Mouse (Mus musculus) retina, embryonic 14.5 days (tissue): ENCODE data around the gene Olfr1055.
"Not testable (repeated sequence)": the region's sequence is repeated elsewhere in the genome, so short reads cannot be mapped to it uniquely, and the experiment has no call there.

Source experiments
- DNase-seq: peaks from one replicate; pipeline ENCODE4 v3.0.0-alpha.2; 2015; ENCODE audit warnings: low spot score

Olfr1055 gene

GRCm38 (mm10) chr2:86350184-86350583, at the start of gene Olfr1055:
Olfr1055 (minus strand) TSS chr2:86350284.
- no peak for DNase-seq

DNA sequence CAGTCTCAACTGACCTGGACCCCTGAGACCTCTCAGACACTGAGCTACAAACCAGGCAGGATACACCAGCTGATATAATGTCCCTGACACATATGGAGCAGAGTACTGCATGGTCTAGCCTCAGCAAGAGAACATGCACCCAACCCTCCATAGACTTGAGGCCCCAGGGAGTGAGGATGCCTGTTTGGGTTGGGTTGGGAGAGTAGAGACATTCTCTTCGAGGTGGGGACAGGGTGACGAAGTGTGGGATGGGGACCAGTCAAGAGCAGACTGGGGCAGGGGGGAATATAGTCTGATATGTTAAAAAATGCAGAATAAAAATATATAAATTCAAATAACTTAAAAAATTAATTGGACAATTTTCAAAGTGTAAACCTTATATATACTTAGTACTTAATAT, 45.0 kb upstream of the Olfr1055 start:
- DNase-seq = no peak

DNA sequence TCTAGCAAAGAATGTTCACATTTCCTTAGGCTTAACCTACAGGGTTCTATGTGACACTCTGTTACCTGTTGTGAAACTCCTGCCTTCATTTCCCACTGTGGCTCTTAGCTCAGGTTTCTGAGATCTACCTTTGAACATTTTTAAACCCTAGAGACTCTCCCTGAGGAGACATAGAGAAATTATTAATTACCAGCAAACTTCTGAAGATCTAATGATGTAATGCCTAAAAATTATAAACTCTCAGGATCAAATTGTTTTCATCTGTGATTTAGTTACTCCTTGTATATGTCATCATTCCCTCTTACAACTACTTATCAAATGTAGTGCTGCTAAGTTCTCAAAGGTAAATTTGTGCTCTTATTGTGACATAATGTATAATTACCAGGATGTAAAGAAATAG, 38.4 kb upstream of the Olfr1055 start, which contains the start of gene Olfr1058:
Olfr1058 (minus strand) TSS at position 101 of the 400 bp plus-strand sequence.
- not testable (repeated sequence) for DNase-seq

- no peak for DNase-seq
These were observed 28.2 kb upstream of the Olfr1055 start, which contains the start of gene Olfr1057 for GRCm38 (mm10) chr2:86378293-86378692. Olfr1057 (minus strand) TSS chr2:86378393.

DNA sequence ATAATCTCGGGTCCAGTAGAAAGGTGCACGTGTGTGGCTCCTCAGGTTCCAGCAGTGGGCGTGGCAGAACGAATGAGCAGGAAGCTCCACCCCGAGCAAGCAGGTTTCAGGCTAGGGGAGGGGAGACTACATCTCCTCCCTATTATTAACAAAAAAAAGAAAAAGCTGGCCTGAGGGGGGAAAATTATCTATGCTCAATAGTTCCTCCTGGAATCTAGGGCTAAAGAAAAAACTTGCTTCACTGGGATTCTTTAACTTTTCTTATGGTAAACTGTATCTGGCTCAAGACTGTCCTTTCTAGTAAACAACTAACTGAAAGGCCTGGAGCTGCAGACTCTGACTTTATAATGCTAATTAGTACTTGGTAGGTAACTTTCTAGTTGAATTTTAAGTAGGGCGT, 16.3 kb upstream of the Olfr1055 start:
- DNase-seq = not testable (repeated sequence)

DNA sequence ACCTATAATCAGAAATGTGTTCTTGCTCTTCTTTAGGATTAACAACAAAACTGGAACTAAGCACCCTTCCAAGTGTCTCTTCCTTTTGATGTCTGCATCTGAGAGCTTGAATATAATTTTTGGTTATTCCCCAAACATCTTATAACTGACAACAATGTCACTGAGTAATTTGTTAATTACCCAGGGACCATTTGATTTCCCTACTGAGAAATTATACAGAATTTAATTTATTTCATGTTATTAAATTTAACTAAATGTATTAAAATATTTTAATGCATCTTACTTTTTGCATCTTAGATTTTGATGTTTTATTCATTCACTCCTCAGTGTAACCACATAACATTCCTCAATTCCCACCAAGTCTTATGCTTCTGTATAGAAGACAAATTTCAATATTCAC, 12.3 kb upstream of the Olfr1055 start, which contains the start of gene Olfr1056:
Olfr1056 (minus strand) TSS at position 101 of the 400 bp plus-strand sequence.
- no peak for DNase-seq

DNA sequence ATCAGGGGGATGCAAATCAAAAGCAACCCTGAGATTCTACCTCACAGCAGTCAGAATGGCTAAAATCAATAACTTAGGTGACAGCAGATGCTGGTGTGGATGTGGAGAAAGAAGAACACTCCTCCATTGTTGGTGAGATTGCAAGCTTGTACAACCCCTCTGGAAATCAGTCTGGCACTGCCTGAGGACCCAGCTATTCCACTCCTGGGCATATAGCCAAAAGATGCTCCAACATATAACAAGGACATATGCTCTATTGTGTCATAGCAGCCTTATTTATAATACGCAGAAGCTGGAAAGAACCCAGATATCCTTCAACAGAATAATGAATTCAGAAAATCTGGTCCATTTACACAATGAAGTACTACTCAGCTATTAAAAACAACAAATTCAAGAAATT, 1.7 kb upstream of the Olfr1055 start:
- DNase-seq = not testable (repeated sequence)

DNA sequence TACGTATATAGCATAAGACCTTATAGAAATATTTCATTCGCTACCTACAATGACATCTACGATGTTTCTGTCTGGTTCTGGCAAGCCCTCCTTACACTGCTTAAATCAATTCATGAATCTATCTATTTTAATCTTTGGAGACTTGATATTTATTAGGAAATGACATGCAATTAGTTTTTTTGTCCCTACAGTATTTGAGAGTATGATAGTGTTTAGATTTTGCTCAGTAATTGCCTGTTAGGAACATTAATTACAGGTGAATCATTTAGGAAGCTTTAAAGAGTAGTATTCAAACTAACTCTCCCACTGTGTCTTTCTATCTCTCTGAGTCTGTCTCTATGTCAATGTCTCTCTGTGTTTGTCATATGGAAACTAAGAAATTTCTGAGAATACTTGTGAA, 14.8 kb downstream of the Olfr1055 start, which contains the start of gene Olfr1054:
Olfr1054 (minus strand) TSS at position 101 of the 400 bp plus-strand sequence.
- no peak for DNase-seq

- no peak for DNase-seq
These were observed 34.9 kb downstream of the Olfr1055 start, which contains the start of gene Olfr1053 for GRCm38 (mm10) chr2:86315184-86315583. Olfr1053 (minus strand) TSS chr2:86315284.
